Mouse (Mus musculus) kidney, adult 2 months (tissue): ENCODE data around the gene Mllt6.

Experiments
- CTCF ChIP-seq: fragments of 200-500 bp; conservative IDR thresholded peaks from 2 replicates; pipeline ENCODE4 v1.5.1; 2011; ENCODE audit warnings: low read depth, mild to moderate bottlenecking, control low read depth, low read length, moderate library complexity, mixed read lengths; ENCODE audit not compliant: insufficient read depth, insufficient read length
- POLR2A ChIP-seq: fragments of 200-500 bp; IDR thresholded peaks from one replicate; pipeline ENCODE4 v1.6.1; 2011; ENCODE audit warnings: low read depth, low read length, control low read depth

DNA sequence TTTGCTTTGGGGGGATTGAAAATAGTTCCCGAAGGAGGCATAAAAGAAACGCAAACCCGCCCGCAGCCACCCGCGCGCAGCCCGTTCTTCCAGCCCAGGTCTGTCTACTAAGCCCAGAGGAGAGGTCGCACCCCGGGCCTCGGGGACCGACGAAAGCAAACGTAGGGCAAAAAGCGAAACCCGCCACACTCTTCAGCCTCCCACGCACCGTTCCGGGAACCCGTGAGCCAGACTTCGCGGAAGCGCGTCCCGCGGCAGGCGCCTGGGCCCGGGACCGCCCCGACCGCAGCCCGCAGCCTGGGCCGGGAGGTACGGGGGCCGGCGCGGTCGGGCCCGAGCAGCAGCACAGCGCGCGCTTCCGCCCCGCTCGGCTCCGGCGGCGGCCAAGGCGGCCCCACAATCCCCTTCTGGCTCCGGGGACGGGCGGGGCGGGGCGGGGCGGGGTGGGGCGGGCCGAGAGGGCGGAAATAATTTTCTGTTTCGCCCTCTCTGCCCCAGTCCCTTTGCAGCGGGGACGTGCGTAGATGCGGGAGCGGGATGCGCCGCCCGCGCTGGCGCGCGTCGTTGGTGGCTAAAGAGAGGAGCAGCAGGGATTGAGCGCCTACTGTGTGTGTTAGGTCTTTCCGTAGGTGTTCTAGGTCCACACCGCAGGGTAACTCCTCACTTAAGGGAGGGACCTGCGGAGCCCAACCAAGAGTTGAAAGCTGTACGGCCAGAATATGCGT is 3.1 kb upstream of the Mllt6 start:
- TF ChIP-seq CTCF (no peak), POLR2A (peak; percentile 71)
